Mouse (Mus musculus): Measurements from ENCODE around the gene Slc35f3. TPM values are rescaled to one million over a fixed set of nuclear protein-coding genes. Genes with fewer than 3 reads are reported as not detected.

Slc35f3 gene
- total and polyA plus RNA-seq, 2 experiments from 2014 or later, result 2.1 to 4.6 TPM

DNA sequence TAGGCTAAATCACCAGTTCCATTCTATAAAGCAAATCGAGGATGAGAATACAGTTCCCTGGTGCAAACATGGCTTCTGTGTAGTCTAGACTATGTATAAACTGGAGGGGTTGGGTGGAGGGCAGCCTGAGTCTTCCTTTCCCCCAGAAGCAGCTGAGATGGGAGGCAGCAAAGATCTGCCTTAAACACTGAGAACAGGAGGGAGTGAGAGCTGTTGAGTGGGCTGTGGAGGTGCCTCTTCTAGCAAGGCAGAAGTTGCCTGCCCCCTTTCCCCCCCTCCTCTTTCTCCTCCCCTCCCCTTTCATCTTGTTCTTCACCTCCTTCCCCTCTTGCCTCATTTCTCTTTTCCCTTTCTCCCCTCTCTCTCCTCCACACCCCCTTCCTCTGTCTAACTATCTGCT lies 33.2 kb upstream of the Slc35f3 start:
- H3K27ac ChIP-seq (ENCODE audit: low read depth, low read length), result no peak overlapping the region
- ATAC-seq (ENCODE audit: low FRiP score) (no peak), DNase-seq (ENCODE audit: low spot score) (no peak)
- H3K36me3 ChIP-seq (ENCODE audit: insufficient read depth, low read length), result no peaks in the 10 kb centered on the region
- no peaks in the 10 kb centered on the region for H3K4me1 ChIP-seq (ENCODE audit: insufficient read depth, low read length)
- 59% methylated on average over 1 of the region's 1 CpGs for WGBS
- no peak overlapping the region for H3K9ac ChIP-seq (replicated peaks; ENCODE audit: low read length, poor library complexity, severe bottlenecking)
- H3K4me2 ChIP-seq (ENCODE audit: low read depth, low read length, poor library complexity, severe bottlenecking), result no peak overlapping the region
- no peak overlapping the region for H3K4me3 ChIP-seq (ENCODE audit: low read depth, low read length)
- no peaks in the 10 kb centered on the region for H3K9me3 ChIP-seq (ENCODE audit: low read length)
- TF ChIP-seq CTCF (IDR thresholded peaks at IDR 0.05), result no peak
- H3K27me3 ChIP-seq (ENCODE audit: insufficient read depth, low read length), result no peaks in the 10 kb centered on the region

DNA sequence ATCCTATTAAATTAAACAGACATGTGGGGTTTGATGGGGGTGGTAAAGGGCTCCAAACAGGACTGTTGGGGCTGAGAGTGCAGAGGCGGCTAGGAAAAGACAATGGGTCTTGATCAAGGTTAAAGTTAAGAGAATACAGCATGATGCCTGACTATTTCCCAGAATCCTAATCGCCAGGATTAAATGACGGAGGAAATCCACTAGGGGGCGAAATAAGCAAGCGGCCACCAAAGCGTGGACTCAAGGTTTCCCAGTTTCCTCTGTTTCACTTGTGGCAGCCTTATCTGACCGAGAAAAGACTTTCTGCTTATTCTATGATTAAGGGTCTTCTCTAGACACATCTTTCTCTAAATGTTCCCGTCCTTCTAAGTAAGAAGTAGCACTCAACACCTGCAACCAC lies 31.2 kb upstream of the Slc35f3 start:
- no peak overlapping the region for H3K4me3 ChIP-seq (ENCODE audit: low read depth, low read length)
- H3K27me3 ChIP-seq (ENCODE audit: insufficient read depth, low read length), result no peaks in the 10 kb centered on the region
- peak; percentile 77 for TF ChIP-seq CTCF (IDR thresholded peaks at IDR 0.05)
- 34% methylated on average over 8 of the region's 8 CpGs for WGBS
- DNase-seq (ENCODE audit: low spot score) (peak; percentile 57), ATAC-seq (ENCODE audit: low FRiP score) (no peak)
- H3K9me3 ChIP-seq (ENCODE audit: low read length), result no peaks in the 10 kb centered on the region
- no peaks in the 10 kb centered on the region for H3K4me1 ChIP-seq (ENCODE audit: insufficient read depth, low read length)
- H3K4me2 ChIP-seq (ENCODE audit: low read depth, low read length, poor library complexity, severe bottlenecking), result no peak overlapping the region
- no peak overlapping the region for H3K27ac ChIP-seq (ENCODE audit: low read depth, low read length)
- no peaks in the 10 kb centered on the region for H3K36me3 ChIP-seq (ENCODE audit: insufficient read depth, low read length)
- no peak overlapping the region for H3K9ac ChIP-seq (replicated peaks; ENCODE audit: low read length, poor library complexity, severe bottlenecking)

DNA sequence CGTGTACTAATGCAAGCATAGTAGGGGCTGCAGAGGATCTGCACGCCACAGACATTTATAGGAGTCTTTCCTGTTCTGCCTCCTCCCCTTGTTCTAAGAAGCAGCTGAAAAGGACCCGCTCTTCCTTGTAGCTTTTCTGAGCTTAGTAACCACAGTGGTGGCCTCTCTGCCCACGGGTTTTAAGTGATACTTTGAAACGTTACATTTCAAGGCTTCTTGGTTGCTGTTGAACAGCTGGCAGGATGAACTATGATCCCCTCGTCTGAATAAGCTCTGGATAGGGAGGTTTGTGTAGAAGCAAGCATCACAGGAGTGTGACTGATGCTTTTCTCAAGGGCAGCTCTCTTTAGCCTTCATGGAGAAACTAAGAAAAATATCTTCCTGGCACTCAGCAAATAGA lies 28.6 kb upstream of the Slc35f3 start:
- Histone ChIP-seq H3K4me3 (ENCODE audit: low read depth, low read length) (no peak overlapping the region), H3K4me2 (ENCODE audit: low read depth, low read length, poor library complexity, severe bottlenecking) (no peak overlapping the region), H3K27me3 (ENCODE audit: insufficient read depth, low read length) (no peaks in the 10 kb centered on the region), H3K36me3 (ENCODE audit: insufficient read depth, low read length) (no peaks in the 10 kb centered on the region), H3K9me3 (ENCODE audit: low read length) (no peaks in the 10 kb centered on the region), H3K4me1 (ENCODE audit: insufficient read depth, low read length) (no peaks in the 10 kb centered on the region), H3K9ac (replicated peaks; ENCODE audit: low read length, poor library complexity, severe bottlenecking) (no peak overlapping the region), H3K27ac (ENCODE audit: low read depth, low read length) (no peak overlapping the region)
- ATAC-seq (ENCODE audit: low FRiP score) (no peak), DNase-seq (ENCODE audit: low spot score) (no peak)
- WGBS, result 51% methylated on average over 6 of the region's 6 CpGs
- no peak for TF ChIP-seq CTCF (IDR thresholded peaks at IDR 0.05)

DNA sequence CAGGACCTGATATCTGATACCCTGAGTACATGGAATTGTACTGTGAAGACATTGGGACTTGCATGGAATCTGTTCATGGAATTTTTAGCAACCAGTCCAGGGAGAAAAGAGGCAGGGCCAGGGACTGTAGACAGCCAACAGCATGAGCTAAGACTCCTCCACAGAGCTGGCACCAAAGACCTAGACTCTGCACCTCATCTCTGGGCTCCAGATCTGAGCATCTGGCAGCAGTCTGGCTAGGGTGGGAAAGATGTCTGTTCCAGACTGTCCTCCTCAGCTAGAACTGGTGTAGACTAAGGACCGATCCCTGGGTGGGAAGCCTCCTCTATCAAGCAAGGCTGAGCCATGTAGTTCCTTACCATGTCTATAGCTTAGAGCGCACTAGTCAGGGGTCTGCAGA lies 25.9 kb upstream of the Slc35f3 start:
- ATAC-seq (ENCODE audit: low FRiP score) (no peak), DNase-seq (ENCODE audit: low spot score) (no peak)
- no peak for TF ChIP-seq CTCF (IDR thresholded peaks at IDR 0.05)
- WGBS, result 94% methylated on average over 2 of the region's 2 CpGs
- Histone ChIP-seq H3K27ac (ENCODE audit: low read depth, low read length) (no peak overlapping the region), H3K9me3 (ENCODE audit: low read length) (no peaks in the 10 kb centered on the region), H3K4me2 (ENCODE audit: low read depth, low read length, poor library complexity, severe bottlenecking) (no peak overlapping the region), H3K36me3 (ENCODE audit: insufficient read depth, low read length) (no peaks in the 10 kb centered on the region), H3K4me3 (ENCODE audit: low read depth, low read length) (no peak overlapping the region), H3K27me3 (ENCODE audit: insufficient read depth, low read length) (no peaks in the 10 kb centered on the region), H3K9ac (replicated peaks; ENCODE audit: low read length, poor library complexity, severe bottlenecking) (no peak overlapping the region), H3K4me1 (ENCODE audit: insufficient read depth, low read length) (no peaks in the 10 kb centered on the region)

DNA sequence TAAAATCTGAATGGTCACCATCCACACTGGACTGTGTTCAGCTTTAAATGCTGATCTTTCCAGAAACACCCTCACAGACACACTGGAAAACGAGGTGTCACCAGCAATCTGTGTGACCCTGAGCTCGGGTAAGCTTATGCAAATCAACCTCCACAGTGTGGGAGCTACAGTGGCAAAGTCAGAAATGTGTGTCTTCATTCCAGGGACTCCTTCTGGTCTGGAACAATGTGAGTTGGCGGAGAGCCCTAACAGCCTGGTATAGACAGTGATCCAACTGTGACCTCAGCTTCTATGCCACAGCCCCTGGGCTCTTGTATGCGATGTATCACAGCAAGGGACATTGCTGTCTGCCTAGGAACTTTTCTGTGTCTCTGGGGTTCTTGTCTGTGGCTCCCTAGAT lies 25.3 kb upstream of the Slc35f3 start:
- Histone ChIP-seq H3K4me1 (ENCODE audit: insufficient read depth, low read length) (no peaks in the 10 kb centered on the region), H3K9me3 (ENCODE audit: low read length) (no peaks in the 10 kb centered on the region), H3K27ac (ENCODE audit: low read depth, low read length) (no peak overlapping the region), H3K4me3 (ENCODE audit: low read depth, low read length) (no peak overlapping the region), H3K27me3 (ENCODE audit: insufficient read depth, low read length) (no peaks in the 10 kb centered on the region), H3K4me2 (ENCODE audit: low read depth, low read length, poor library complexity, severe bottlenecking) (no peak overlapping the region), H3K36me3 (ENCODE audit: insufficient read depth, low read length) (no peaks in the 10 kb centered on the region), H3K9ac (replicated peaks; ENCODE audit: low read length, poor library complexity, severe bottlenecking) (no peak overlapping the region)
- 51% methylated on average over 4 of the region's 4 CpGs for WGBS
- no peak for TF ChIP-seq CTCF (IDR thresholded peaks at IDR 0.05)
- ATAC-seq (ENCODE audit: low FRiP score), result no peak
- DNase-seq (ENCODE audit: low spot score), result peak; percentile 10

DNA sequence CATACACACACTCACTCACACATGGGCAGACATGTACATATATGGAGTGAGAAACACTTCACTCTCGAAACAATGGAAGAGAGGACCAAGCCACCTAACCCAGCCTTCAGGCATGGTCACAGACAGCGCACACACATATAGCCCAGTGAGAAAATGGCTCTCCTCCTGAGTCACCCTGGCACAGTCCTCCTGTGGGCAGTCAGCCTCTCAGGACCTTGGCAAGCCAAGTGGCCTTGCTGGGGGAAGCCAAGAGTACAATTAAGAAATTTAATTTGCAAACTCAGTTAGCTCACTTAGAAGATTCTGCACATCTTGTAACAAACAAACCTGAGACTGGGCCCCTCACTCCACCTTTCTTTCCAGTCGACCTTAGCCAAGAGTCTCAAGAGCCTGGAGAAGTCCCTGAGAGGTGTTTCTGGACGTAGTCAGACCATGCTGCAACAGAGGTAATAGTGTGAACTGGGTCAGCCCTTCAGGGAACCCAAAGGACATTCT lies 23.4 kb upstream of the Slc35f3 start:
- no peak overlapping the region for H3K9ac ChIP-seq (replicated peaks; ENCODE audit: low read length, poor library complexity, severe bottlenecking)
- whole genome bisulfite sequencing, result 69% methylated on average over 4 of the region's 4 CpGs
- no peak overlapping the region for H3K4me2 ChIP-seq (ENCODE audit: low read depth, low read length, poor library complexity, severe bottlenecking)
- H3K36me3 ChIP-seq (ENCODE audit: insufficient read depth, low read length), result no peaks in the 10 kb centered on the region
- TF ChIP-seq CTCF (IDR thresholded peaks at IDR 0.05), result no peak
- H3K4me1 ChIP-seq (ENCODE audit: insufficient read depth, low read length), result no peaks in the 10 kb centered on the region
- H3K4me3 ChIP-seq (ENCODE audit: low read depth, low read length), result no peak overlapping the region
- no peaks in the 10 kb centered on the region for H3K27me3 ChIP-seq (ENCODE audit: insufficient read depth, low read length)
- H3K27ac ChIP-seq (ENCODE audit: low read depth, low read length), result no peak overlapping the region
- no peak for ATAC-seq (ENCODE audit: low FRiP score)
- H3K9me3 ChIP-seq (ENCODE audit: low read length), result no peaks in the 10 kb centered on the region
- DNase-seq (ENCODE audit: low spot score), result no peak

Measured in midbrain, postnatal 0 days (tissue).